Mouse (Mus musculus): ENCODE data around the gene Sptbn1. TPM values are rescaled to one million over a fixed set of nuclear protein-coding genes. Genes with fewer than 3 reads are reported as not detected.

Sptbn1 gene
- polyA plus RNA-seq (2012; rRNA removed) = 91.0 and 174 TPM in 2 replicates

DNA sequence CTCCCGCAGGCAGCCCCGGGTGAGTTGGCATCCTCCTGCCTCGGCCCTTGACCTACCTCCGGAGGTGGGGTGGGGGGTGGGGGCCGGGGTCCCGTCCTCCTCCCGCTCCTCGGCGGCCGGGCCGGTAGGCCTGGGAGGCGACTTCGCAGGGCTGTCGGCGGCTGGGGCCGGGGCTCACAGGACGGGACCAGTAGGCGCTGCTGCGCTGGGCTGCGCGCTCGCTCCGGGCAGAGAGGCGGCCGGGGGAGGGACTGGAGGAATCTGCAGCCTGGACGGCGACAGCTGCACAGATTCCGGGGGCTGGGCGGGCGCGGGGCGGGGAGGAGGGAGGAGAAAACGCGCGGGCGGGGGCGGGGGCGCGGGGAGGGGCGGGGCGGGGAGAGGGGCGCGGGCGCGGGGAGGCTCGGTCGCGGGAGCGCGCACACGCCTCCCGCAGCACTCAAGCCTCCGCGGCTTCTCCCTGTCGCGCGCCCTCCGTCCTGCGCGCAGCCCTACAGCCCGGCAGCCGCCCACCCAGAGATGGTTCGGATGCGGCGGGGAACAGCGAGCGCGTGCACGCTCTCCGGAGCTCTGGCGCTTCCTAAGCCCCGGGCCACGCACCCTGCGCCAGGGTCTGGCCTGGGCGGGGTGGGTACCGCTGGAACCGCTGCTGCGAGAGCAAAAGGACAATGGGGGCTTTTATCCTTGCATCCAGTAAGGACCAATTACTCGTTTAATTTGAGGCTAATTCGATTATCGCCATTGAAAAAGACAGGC, at the start of gene Sptbn1:
Gene Sptbn1, minus strand, starts transcription at position 284 of the 756 bp plus-strand sequence.
- DNase-seq (ENCODE audit: low read depth) = peak; percentile 97
- TF ChIP-seq POLR2A (IDR thresholded peaks at IDR 0.05; ENCODE audit: borderline replicate concordance, extremely low read depth, insufficient read depth, insufficient read length, poor library complexity, severe bottlenecking) = peak; percentile 76
- no peak for TF ChIP-seq CTCF (IDR thresholded peaks at IDR 0.05; ENCODE audit: borderline replicate concordance, extremely low read depth, insufficient read depth, insufficient read length)

DNA sequence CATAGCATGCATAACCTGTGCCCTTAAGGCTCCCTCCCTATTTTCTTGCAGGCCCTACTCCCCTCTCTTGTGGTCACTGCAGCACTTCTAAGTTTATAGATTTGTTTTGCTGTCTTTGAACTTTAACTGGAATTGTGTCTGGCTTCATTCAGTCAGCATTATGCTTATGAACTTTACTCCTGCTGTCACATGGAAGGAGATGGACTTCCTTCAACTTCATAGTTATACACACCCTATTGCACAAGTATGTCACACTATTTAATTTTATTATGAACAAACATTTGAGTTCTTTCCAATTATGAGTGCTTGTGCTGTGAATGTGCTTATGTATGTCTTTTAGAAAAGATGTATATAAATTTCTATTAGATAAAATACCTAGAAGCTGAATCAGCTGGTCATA, 26.3 kb upstream of the Sptbn1 start:
- no peak for TF ChIP-seq CTCF (IDR thresholded peaks at IDR 0.05; ENCODE audit: borderline replicate concordance, extremely low read depth, insufficient read depth, insufficient read length)
- TF ChIP-seq POLR2A (IDR thresholded peaks at IDR 0.05; ENCODE audit: borderline replicate concordance, extremely low read depth, insufficient read depth, insufficient read length, poor library complexity, severe bottlenecking) = no peak
- DNase-seq (ENCODE audit: low read depth) = no peak

DNA sequence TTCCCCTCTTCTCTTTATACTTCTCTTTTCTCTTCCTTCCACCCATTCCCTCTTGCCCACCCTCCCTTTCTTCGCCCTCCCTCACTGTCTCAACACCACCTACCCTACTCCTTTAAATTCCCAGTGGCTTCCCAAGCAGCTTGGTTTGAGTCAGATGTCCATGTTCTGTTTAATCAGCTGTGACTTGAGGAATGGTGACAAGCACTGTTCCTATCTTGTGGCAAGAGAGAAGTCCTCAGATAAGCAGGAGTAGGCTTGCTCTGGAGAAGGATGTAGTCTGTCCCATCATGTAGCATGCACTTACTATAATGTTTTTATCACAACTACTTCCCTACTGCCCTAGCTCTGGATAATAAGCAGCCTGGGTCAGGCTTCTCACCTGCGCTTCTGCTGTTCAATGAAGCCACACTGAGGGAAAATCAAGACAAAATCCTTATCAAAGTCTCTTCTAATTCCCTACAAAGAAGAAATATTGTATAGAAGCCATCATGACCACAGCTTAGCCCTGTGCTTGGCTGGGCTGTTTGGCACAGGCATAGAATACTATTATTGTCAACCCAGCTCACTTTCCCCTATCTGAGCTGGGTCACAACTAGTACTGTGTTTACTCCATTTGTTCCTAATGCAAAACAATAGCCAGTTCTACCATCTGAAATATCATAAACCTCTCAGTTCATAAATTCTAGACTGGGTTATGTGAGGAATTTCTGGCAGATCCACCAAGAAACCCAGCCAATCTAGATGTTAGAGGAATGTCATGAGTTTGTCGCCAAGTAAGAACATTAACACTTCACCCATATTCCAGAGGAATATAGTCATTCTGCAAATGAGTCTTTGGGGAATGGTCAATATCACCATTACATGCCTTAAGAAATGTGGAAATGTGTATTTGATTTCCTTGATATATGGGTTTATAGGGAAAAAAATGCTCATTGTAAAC, 24.5 kb upstream of the Sptbn1 start:
- TF ChIP-seq POLR2A (IDR thresholded peaks at IDR 0.05; ENCODE audit: borderline replicate concordance, extremely low read depth, insufficient read depth, insufficient read length, poor library complexity, severe bottlenecking) = no peak
- TF ChIP-seq CTCF (IDR thresholded peaks at IDR 0.05; ENCODE audit: borderline replicate concordance, extremely low read depth, insufficient read depth, insufficient read length) = no peak

DNA sequence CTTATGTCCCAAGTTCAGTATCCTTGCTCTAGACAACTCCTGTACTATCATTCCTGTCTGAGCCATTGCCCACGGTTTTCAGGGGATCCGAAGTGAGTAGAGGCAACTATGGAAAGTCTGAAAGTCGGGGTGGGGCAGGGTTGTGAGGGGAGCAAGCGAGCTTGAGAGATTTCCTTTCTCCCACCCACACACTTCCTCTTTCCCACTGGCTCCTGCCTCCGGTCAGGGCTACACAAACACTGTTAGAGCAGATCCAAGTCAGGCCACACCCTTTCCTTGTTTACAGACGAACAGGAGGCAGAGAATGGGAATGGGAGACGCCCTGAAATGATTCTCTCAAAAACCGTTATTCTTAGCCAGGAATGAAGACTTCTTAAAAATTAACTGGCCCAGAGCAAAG, 23.2 kb upstream of the Sptbn1 start:
- peak; percentile 15 for DNase-seq (ENCODE audit: low read depth)

More for the DNA sequence above, 24.5 kb upstream of the Sptbn1 start:
- no peak for DNase-seq (ENCODE audit: low read depth)

DNA sequence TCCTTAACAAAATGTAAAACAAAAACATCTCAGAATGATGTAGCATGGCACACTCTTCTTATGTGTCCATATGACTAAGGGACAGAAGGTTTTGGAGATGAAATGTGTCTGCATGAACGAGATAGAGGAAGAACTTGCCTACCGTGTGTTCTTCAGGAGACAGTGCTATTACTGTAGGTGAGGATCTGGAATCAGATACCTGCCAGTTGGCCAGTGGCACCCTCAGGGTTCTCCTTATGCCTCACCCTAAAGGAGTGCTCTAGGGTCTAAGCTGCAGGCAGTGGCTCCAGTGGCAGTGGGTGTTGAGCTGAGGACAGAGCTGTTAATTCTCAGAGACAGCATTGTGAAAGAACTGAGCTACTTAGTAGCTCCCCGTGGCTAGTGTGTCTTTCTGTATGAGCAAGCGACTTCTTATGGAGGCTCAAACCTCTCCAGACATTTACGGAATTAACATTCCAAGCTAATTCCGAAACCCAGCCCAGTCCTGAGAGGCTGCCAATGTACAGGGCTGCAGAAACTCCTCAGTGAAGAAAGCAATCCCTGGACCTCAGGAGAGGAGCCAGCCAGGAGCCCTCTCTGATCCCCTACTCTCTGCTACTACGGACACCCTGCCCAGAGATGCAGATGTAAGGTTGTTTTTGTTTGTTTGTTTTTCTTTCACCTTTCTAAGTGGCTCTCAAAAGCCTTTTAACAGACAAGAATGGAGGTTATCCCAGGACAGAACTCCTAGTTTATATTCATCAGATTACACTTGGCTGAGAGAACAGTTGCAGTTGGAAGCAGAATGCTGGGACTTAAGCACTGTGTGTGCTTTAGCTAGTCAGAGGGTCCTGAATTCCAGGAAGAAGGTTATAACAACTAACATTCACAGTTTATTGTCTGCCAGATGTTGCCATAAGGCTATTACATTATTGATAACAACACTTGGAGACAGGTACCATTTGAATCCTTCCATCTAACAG, 21.8 kb upstream of the Sptbn1 start:
- no peak for TF ChIP-seq POLR2A (IDR thresholded peaks at IDR 0.05; ENCODE audit: borderline replicate concordance, extremely low read depth, insufficient read depth, insufficient read length, poor library complexity, severe bottlenecking)
- no peak for TF ChIP-seq CTCF (IDR thresholded peaks at IDR 0.05; ENCODE audit: borderline replicate concordance, extremely low read depth, insufficient read depth, insufficient read length)
- DNase-seq (ENCODE audit: low read depth) = peak; percentile 27

More for the DNA sequence above, 23.2 kb upstream of the Sptbn1 start:
- TF ChIP-seq POLR2A (IDR thresholded peaks at IDR 0.05; ENCODE audit: borderline replicate concordance, extremely low read depth, insufficient read depth, insufficient read length, poor library complexity, severe bottlenecking) (no peak), CTCF (IDR thresholded peaks at IDR 0.05; ENCODE audit: borderline replicate concordance, extremely low read depth, insufficient read depth, insufficient read length) (no peak)

DNA sequence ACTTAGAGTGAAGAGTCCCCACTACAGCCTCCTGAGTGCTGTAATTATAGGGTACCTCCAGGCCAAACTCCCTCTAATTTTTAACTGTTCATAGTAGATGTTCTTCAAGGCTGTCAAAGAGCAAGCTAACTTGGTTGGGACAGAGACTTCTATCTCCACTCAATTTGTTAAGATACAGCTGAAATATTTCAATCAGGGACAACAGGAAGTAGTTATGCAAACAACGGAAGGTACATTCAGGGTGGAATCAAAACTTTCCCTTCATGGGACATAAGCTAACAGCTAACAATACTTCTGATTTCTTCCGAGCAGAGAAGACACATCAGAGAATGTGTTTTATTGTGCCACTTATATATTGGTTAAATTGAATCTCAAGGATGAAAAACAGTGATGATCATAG, 20.1 kb upstream of the Sptbn1 start:
- DNase-seq (ENCODE audit: low read depth) = no peak
- TF ChIP-seq CTCF (IDR thresholded peaks at IDR 0.05; ENCODE audit: borderline replicate concordance, extremely low read depth, insufficient read depth, insufficient read length) (no peak), POLR2A (IDR thresholded peaks at IDR 0.05; ENCODE audit: borderline replicate concordance, extremely low read depth, insufficient read depth, insufficient read length, poor library complexity, severe bottlenecking) (no peak)

DNA sequence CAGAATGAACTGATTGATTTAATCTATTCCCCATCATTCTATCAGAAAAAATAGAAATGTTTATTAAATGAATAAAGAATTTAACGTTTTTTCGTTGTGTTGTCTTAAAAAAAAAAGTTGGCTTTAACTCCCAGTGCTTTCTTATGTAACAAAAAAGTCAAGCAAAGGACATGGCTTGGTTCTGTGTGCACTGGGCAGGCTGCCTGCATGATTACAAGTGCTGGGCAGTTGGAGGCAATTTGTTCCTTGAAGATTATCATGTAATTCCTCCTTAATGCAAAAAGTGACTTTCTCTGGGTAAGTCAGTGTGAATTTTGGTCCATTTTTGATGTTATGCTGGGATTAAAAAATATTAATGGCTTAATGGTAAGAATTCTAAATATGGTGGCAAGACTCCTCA, 15.7 kb upstream of the Sptbn1 start:
- DNase-seq (ENCODE audit: low read depth) = no peak
- no peak for TF ChIP-seq CTCF (IDR thresholded peaks at IDR 0.05; ENCODE audit: borderline replicate concordance, extremely low read depth, insufficient read depth, insufficient read length)
- no peak for TF ChIP-seq POLR2A (IDR thresholded peaks at IDR 0.05; ENCODE audit: borderline replicate concordance, extremely low read depth, insufficient read depth, insufficient read length, poor library complexity, severe bottlenecking)

DNA sequence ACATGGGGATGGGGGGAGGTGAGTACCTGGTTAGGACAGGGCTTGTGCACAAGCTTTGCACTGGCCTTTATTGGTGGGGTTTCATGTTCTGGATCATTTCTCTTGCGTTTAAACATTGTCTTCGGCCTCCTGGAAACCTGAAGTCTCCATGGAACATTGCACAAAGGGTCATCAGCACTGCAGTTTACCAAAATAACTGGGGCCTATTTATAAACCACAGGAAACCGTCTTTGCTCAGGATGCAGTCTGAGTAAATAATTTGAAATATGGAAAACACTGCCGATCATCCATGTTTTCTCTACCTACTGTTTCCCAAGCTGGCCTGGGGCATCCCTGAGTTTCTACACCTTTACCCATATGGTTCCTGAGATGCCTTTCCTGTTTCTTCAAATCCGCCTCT, 13.1 kb upstream of the Sptbn1 start:
- DNase-seq (ENCODE audit: low read depth) = no peak
- no peak for TF ChIP-seq POLR2A (IDR thresholded peaks at IDR 0.05; ENCODE audit: borderline replicate concordance, extremely low read depth, insufficient read depth, insufficient read length, poor library complexity, severe bottlenecking)
- TF ChIP-seq CTCF (IDR thresholded peaks at IDR 0.05; ENCODE audit: borderline replicate concordance, extremely low read depth, insufficient read depth, insufficient read length) = no peak

DNA sequence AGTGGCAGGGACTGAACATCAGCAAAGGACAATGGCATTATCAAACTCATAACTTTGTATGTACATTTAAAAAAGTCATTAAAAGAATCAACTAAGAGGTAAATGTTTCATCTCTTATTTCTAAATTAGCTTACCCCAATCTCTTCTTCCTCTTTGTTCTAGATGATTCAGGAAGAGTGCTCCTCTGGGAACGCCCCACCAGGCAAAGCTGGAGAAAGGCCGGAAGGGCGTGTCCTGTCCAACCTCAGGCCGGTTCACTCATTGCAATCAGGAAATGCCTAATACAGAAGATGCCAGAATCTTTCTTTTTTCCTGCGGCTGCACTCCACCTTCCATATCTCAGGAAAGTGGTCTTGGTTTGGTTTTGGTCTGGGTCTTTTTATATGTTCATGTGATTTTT, 11.3 kb upstream of the Sptbn1 start:
- no peak for DNase-seq (ENCODE audit: low read depth)
- TF ChIP-seq POLR2A (IDR thresholded peaks at IDR 0.05; ENCODE audit: borderline replicate concordance, extremely low read depth, insufficient read depth, insufficient read length, poor library complexity, severe bottlenecking) (no peak), CTCF (IDR thresholded peaks at IDR 0.05; ENCODE audit: borderline replicate concordance, extremely low read depth, insufficient read depth, insufficient read length) (no peak)

DNA sequence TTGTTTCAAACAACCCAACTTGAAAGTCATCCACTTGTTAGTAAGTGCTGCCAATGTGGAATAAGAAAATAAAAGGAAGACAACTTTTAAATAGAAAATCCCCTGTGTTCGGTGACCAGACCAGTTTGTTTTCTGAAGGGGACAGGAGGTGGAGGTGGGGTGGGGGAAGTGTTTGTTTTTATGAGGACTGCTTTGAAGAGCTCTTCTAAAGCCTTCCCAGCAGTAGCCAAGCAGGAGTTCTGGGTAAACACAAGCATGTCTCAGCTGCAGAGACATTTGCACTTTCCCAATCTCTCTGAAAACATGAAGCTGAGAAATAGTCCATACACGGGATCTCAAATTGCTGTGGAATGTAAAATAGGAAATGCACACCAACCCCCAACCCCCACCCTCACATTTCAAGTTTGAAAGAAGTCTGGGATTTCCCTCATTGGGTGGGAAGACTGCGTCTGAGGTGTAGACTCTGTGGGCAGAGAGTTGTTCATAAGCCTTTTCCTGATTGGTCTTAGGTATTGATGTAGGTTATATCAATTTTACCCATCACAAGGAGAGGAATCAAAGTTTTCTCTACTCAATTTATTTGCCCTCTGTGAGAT, 7.6 kb upstream of the Sptbn1 start:
- peak; percentile 23 for DNase-seq (ENCODE audit: low read depth)
- no peak for TF ChIP-seq CTCF (IDR thresholded peaks at IDR 0.05; ENCODE audit: borderline replicate concordance, extremely low read depth, insufficient read depth, insufficient read length)
- no peak for TF ChIP-seq POLR2A (IDR thresholded peaks at IDR 0.05; ENCODE audit: borderline replicate concordance, extremely low read depth, insufficient read depth, insufficient read length, poor library complexity, severe bottlenecking)
